Mouse (Mus musculus) liver, embryonic 11.5 days (tissue): ENCODE measurements around the gene Kat14. TPM values are rescaled to one million over a fixed set of nuclear protein-coding genes. Genes with fewer than 3 reads are reported as not detected.
A peak's percentile ranks its signal among the peaks of the same experiment; 100 is the strongest.

Source experiments
- ATAC-seq: fragments of 200-750 bp; cut with Nextera tagmentation; replicated peaks from 2 replicates; pipeline ENCODE4 v1.8.0; 2017; ENCODE audit warnings: moderate number of reproducible peaks, mild to moderate bottlenecking, moderate TSS enrichment, moderate library complexity; ENCODE audit not compliant: low FRiP score
- DNase-seq: peaks from one replicate; pipeline ENCODE4 v3.0.0-alpha.2; 2017; ENCODE audit warnings: low spot score
- H3K27ac ChIP-seq: fragments of 300-500 bp; sonication (generic); 2 replicates; pipeline ENCODE4 v1.5.1; 2014; ENCODE audit warnings: mild to moderate bottlenecking, low read depth, low read length, control low read depth
- H3K27me3 ChIP-seq: fragments of 300-500 bp; sonication (generic); replicated peaks from 2 replicates; pipeline ENCODE4 v1.6.1; 2014; ENCODE audit warnings: low read length, mixed read lengths; ENCODE audit not compliant: control insufficient read depth, insufficient read depth
- H3K36me3 ChIP-seq: fragments of 300-500 bp; sonication (generic); 2 replicates; pipeline ENCODE4 v1.6.1; 2014; ENCODE audit warnings: mild to moderate bottlenecking, low read length, moderate library complexity, mixed read lengths; ENCODE audit not compliant: control insufficient read depth, insufficient read depth
- H3K4me1 ChIP-seq: fragments of 300-500 bp; sonication (generic); replicated peaks from 2 replicates; pipeline ENCODE4 v1.6.1; 2014; ENCODE audit warnings: low read length, mixed read lengths; ENCODE audit not compliant: control insufficient read depth, insufficient read depth
- H3K4me2 ChIP-seq: fragments of 300-500 bp; sonication (generic); 2 replicates; pipeline ENCODE4 v1.6.1; 2014; ENCODE audit warnings: mild to moderate bottlenecking, control low read depth, moderate library complexity
- H3K4me3 ChIP-seq: fragments of 300-500 bp; sonication (generic); 2 replicates; pipeline ENCODE4 v1.5.1; 2014; ENCODE audit warnings: low read depth, low read length, control low read depth
- H3K9ac ChIP-seq: fragments of 300-500 bp; sonication (generic); 2 replicates; pipeline ENCODE4 v1.6.1; 2014; ENCODE audit warnings: low read depth, low read length, control low read depth
- H3K9me3 ChIP-seq: fragments of 300-500 bp; sonication (generic); 2 replicates; pipeline ENCODE4 v1.6.1; 2016; ENCODE audit warnings: low read length, inconsistent platforms, mixed read lengths; ENCODE audit not compliant: control insufficient read depth
- WGBS: fragments of 180-500 bp; shearing (Covaris S2); extraction: QIAGEN DNeasy Blood & Tissue Kit; methylation state at CpG from one replicate; pipeline ENCODE4 v1.1.7; 2014; 5-methylcytosine and 5-hydroxymethylcytosine counted together
- polyA plus RNA-seq: library from polyadenylated mRNA; unstranded; fragments of >200 nt; fragmentation: Nextera tagmentation; extraction: Ambion mirVana; gene quantifications from 2 replicates; pipeline ENCODE4 v1.2.1, GENCODE M21; 2014

Gene Kat14
- polyA plus RNA-seq: 33.5 and 34.8 TPM in 2 replicates

- H3K4me1 ChIP-seq: peaks cover 5% of the 10 kb centered on the region; the same call in 1 of the 2 replicates
- ATAC-seq (peak; percentile 97), DNase-seq (peak; percentile 99)
- peak within 1 kb of the TSS; percentile 94 for H3K27ac ChIP-seq
- H3K4me3 ChIP-seq: peak within 1 kb of the TSS; percentile 80
- H3K27me3 ChIP-seq: no peaks in the 10 kb centered on the region
- H3K4me2 ChIP-seq: peak within 1 kb of the TSS; percentile 91
- peak within 1 kb of the TSS; percentile 91 for H3K9ac ChIP-seq
- no peaks in the 10 kb centered on the region for H3K9me3 ChIP-seq
- 0 out of 2 replicates have a peak, but pooled peaks cover 5% of the 10 kb centered on the region for H3K36me3 ChIP-seq
- WGBS: 3% methylated on average over 38 of the region's 38 CpGs
Observed at GRCm38 (mm10) chr2:144368400-144369019, at the start of gene Kat14, which contains the start of gene Pet117. Gene Kat14, plus strand, starts transcription at chr2:144368983. Gene Pet117, plus strand, starts transcription at chr2:144368996.

DNA sequence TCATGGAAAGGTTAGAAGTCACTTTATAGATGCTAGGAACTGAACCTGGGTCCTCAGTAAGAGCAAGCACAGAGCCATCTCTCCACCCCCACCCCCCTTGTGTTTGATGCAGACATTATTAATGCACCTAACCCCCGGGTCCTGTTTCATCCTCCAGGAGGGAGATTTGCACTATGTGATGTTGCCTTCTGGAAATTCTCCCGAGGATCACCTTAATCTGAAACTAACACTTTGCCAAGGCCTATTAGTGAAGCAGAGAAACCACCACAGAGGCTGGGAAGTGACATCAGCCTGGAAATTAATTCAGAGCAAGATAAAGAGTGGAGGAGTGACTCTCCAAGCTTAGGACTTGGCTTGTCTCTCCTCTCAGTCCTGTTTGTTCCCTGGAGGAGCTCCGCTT is 44.6 kb upstream of the Kat14 start:
- Histone ChIP-seq H3K27me3 (peaks cover 9% of the 10 kb centered on the region), H3K27ac (no peak overlapping the region), H3K4me1 (no peaks in the 10 kb centered on the region), H3K4me3 (no peak overlapping the region), H3K9me3 (no peaks in the 10 kb centered on the region), H3K9ac (no peak overlapping the region), H3K36me3 (no peaks in the 10 kb centered on the region), H3K4me2 (no peak overlapping the region)
- 63% methylated on average over 3 of the region's 3 CpGs for WGBS
- ATAC-seq: no peak
- DNase-seq: no peak

GRCm38 (mm10) chr2:144329451-144329850 is 39.3 kb upstream of the Kat14 start:
- peaks cover 11% of the 10 kb centered on the region; the same call in 1 of the 2 replicates for H3K4me1 ChIP-seq
- WGBS: 7% methylated on average over 8 of the region's 10 CpGs
- DNase-seq (no peak), ATAC-seq (no peak)
- H3K27me3 ChIP-seq: peaks cover 61% of the 10 kb centered on the region
- H3K4me3 ChIP-seq: no peak overlapping the region
- no peak overlapping the region for H3K9ac ChIP-seq
- H3K36me3 ChIP-seq: no peaks in the 10 kb centered on the region
- no peak overlapping the region for H3K27ac ChIP-seq
- peak overlapping the region; percentile 63 for H3K4me2 ChIP-seq
- no peaks in the 10 kb centered on the region for H3K9me3 ChIP-seq

DNA sequence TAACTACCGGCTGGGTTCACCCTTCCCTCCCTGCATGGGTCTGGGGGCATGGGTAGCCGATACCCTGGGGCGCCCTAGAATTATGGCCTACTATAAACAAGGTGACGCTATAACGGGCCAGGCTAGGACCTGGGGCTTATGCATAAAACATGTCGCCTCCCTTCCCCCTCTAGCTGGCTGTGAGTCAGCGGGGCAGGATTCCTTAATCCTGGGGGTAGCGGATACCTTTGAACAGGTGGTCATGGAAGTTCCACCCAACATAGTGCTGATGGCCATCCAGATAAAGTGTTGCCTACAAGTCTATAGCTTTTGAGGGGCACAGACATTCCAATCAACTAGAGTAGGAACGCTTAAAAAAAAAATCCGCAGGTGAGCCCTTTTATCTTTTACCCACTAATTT is 38.8 kb upstream of the Kat14 start:
- no peaks in the 10 kb centered on the region for H3K9me3 ChIP-seq
- ATAC-seq (no peak), DNase-seq (no peak)
- H3K4me2 ChIP-seq: peak overlapping the region; percentile 63
- no peak overlapping the region for H3K9ac ChIP-seq
- H3K4me1 ChIP-seq: peaks cover 11% of the 10 kb centered on the region; the same call in 1 of the 2 replicates
- H3K27ac ChIP-seq: no peak overlapping the region
- peak overlapping the region; percentile 53; the same call in 1 of the 2 replicates for H3K4me3 ChIP-seq
- WGBS: 7% methylated on average over 10 of the region's 10 CpGs
- H3K36me3 ChIP-seq: no peaks in the 10 kb centered on the region
- peaks cover 66% of the 10 kb centered on the region for H3K27me3 ChIP-seq

GRCm38 (mm10) chr2:144330352-144330959 is 38.3 kb upstream of the Kat14 start:
- Histone ChIP-seq H3K4me1 (peaks cover 11% of the 10 kb centered on the region; the same call in 1 of the 2 replicates), H3K27ac (no peak overlapping the region), H3K9ac (no peak overlapping the region; the same call in 1 of the 2 replicates), H3K27me3 (peaks cover 66% of the 10 kb centered on the region), H3K9me3 (no peaks in the 10 kb centered on the region), H3K4me2 (peak overlapping the region; percentile 63), H3K4me3 (peak overlapping the region; percentile 53), H3K36me3 (no peaks in the 10 kb centered on the region)
- WGBS: 1% methylated on average over 41 of the region's 41 CpGs
- no peak for ATAC-seq
- peak; percentile 43 for DNase-seq

DNA sequence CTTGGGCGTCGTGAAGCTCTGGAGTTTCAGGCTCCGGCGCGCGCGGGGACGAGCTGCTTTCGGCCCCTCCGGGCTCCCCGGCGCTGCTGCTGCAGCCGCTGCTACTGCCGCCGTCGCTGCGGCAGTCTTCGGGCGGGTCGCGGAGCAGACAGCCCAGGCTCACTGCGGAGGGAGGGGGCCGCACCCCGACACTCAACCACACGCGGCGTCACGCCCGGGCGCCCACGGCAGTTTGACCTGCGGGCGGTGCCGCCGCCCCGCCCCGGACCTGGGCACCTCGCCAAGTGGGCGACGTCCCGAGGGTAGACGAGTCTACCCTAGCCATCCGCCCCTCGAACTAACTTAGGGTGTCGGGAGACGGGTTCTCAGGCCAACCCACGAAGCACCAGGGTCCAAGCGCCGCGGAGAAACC is 37.8 kb upstream of the Kat14 start:
- Histone ChIP-seq H3K4me2 (peak overlapping the region; percentile 63), H3K4me1 (peaks cover 11% of the 10 kb centered on the region; the same call in 1 of the 2 replicates), H3K4me3 (peak overlapping the region; percentile 53), H3K27ac (no peak overlapping the region), H3K27me3 (peaks cover 66% of the 10 kb centered on the region), H3K9ac (no peak overlapping the region; the same call in 1 of the 2 replicates), H3K9me3 (no peaks in the 10 kb centered on the region), H3K36me3 (no peaks in the 10 kb centered on the region)
- under 1% methylated on average over 50 of the region's 50 CpGs for WGBS
- DNase-seq (no peak), ATAC-seq (no peak; the same call in 1 of the 2 replicates)

- WGBS: 2% methylated on average over 62 of the region's 62 CpGs
- Histone ChIP-seq H3K4me2 (peak within 1 kb of the TSS; percentile 63), H3K4me3 (peak within 1 kb of the TSS; percentile 53), H3K27ac (no peak within 1 kb of the TSS), H3K4me1 (peaks cover 11% of the 10 kb centered on the region; the same call in 1 of the 2 replicates), H3K9ac (no peak within 1 kb of the TSS), H3K27me3 (peaks cover 66% of the 10 kb centered on the region), H3K36me3 (no peaks in the 10 kb centered on the region), H3K9me3 (no peaks in the 10 kb centered on the region)
- ATAC-seq (peak; percentile 44; the same call in 1 of the 2 replicates), DNase-seq (peak; percentile 45)
Observed at GRCm38 (mm10) chr2:144331401-144332302, 37.1 kb upstream of the Kat14 start, which contains the start of gene Ovol2. Gene Ovol2, minus strand, starts transcription at chr2:144332146.

DNA sequence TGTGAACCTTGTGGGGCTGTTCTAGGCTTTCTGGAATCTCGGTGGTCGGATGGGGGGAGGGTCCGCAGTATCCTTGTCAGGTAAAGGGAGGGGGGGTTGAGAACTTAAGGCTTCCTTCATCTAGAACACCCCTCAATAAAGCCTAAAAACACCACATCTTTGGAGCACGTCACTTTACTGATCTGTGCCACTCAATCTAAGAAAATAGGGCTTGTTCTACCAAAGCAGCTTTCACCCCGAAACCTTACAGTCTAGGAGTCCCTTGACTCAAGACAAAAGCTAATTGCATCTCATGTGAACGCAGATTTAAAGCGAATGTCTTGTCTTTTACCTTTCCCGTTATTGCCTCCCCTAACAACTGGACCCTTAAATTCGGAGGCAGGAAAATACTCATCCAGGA is 36.3 kb upstream of the Kat14 start:
- no peak for DNase-seq
- WGBS: 5% methylated on average over 9 of the region's 9 CpGs
- Histone ChIP-seq H3K4me3 (peak overlapping the region; percentile 53; the same call in 1 of the 2 replicates), H3K9ac (no peak overlapping the region), H3K4me1 (peaks cover 11% of the 10 kb centered on the region; the same call in 1 of the 2 replicates), H3K27ac (no peak overlapping the region), H3K27me3 (peaks cover 66% of the 10 kb centered on the region), H3K9me3 (no peaks in the 10 kb centered on the region), H3K4me2 (peak overlapping the region; percentile 63), H3K36me3 (no peaks in the 10 kb centered on the region)
- ATAC-seq: no peak
